Mouse (Mus musculus): ENCODE results near the gene Pdgfc.

Pdgfc gene

DNA sequence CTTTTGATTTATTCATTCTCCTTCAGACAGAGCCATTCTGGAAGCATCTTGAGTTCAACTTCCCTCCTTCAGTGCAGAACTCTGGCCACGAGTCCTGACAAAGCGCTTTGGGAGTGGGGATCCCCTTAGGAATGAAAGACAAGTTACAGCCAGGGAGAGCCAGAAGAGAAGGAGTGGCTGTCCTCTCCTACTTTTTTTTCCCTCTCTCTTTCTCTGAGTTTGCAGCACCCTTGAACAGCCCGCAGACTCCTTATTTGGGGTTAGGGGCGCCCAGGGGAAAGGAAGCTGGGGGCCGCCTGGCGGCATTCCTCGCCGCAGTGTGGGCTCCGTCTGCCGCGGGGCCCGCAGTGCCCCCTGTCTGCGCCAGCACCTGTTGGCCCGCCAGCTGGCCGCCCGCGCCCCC lies at the start of gene Pdgfc:
Pdgfc (plus strand) TSS at position 266 of the 403 bp plus-strand sequence.
- DNase-seq (ENCODE audit: low spot score) = no peak

DNA sequence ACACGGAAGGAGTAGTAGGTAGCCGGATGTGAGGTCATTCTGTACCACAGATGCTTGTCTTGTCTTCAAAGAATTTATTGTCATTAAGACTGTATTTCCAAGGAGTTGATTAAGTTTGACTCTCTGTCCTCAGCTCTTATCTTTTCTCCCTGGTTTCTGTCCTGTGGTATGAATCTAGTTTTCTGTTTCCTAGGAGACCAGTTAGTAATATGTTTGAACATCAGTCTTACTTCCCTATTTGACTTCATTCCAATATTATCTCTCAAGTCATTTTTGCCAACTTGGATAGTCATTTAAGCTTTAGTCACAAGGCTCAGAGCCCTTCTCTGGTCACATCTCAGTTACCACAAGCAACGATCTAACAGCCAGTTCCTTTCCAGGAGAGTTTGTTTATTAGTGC lies 27.0 kb upstream of the Pdgfc start:
- DNase-seq (ENCODE audit: low spot score) = no peak

DNA sequence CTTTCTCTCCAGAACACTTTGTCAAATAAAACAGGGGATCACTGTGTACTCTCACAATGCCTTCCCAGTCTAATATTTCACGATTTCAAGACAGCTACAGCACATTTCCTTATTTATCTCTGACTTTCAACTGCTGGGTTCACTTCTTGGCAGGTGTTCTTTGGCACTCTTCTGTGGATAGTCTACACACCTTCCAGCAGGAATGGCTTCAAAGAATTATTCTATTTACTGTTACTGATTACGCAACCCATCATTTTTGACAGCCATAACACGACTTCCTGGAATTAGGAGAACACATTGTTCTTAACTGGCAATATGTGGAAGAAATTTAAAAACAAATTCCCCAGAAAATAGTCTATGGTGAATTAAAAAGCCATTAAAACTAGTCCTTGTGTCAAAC lies 26.3 kb upstream of the Pdgfc start:
- no peak for DNase-seq (ENCODE audit: low spot score)

DNA sequence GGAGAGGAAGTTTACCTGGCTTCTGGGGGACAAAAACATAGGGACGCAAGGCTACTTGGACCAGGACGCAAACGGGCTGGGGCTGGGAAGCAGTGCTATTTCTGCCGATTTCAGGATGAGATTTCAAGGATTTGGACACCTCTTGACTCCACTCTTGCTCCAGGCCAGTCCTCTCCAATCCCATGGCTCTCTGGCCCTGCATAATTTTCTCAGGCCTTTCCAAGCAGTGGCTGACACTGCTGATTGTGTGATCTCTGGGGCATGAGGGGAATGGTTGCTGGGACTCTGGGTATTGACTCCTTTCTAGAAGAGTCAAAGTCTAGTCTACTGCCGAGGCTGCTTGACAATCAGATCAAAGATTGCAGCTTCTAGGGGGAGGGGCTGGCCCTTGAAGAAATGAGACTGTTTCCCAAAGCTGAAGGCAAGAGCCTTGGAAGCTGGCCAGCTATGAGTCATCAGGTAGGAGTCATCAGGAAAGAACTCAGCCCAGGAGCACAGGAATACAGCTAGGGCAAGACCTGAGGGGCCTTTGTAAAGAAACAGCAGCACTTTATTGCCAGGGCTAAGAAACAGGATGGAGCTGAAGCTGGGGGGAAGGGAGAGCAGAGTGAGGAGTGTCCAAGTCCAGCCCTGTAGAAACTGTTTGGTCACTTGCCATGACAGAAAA lies 18.7 kb upstream of the Pdgfc start:
- peak; percentile 73 for DNase-seq (ENCODE audit: low spot score)

DNA sequence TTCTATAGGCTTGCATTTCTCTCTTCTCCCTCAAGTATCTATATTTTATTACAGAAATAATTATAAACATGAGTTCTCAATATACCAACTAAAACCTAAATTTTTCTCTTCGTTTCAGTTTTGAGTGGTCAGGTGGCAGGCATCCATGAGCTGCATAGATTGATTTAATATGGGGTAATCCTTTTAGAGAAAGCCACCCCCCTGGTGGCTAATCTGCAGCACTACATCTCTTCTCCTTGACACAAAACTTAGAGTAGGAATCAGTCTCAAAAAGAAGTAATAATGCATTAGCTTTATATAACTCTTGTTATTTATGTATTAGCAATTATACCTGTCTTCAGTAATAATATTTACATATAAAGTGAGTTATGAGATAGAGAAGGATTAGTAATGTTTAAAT lies 16.2 kb upstream of the Pdgfc start:
- DNase-seq (ENCODE audit: low spot score) = no peak

DNA sequence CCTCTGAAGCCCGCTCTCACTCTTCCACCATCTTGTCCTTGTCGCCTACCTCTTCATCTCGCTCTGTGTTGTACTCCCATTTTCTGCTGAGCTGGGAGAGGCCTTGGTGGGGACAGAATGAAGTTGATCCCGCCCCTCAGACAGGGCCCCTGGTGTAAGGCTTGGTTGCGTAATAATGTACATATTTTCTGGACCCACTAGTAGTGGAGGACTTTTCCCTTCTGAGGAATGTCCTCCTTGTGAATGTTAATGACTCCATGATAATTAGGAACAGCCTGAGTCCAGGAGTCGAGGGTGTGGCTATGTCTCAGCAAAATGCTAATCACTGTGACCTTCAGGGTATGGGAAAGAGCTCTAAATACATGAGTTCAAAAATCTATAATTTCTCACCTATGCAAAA lies 14.4 kb upstream of the Pdgfc start:
- no peak for DNase-seq (ENCODE audit: low spot score)

DNA sequence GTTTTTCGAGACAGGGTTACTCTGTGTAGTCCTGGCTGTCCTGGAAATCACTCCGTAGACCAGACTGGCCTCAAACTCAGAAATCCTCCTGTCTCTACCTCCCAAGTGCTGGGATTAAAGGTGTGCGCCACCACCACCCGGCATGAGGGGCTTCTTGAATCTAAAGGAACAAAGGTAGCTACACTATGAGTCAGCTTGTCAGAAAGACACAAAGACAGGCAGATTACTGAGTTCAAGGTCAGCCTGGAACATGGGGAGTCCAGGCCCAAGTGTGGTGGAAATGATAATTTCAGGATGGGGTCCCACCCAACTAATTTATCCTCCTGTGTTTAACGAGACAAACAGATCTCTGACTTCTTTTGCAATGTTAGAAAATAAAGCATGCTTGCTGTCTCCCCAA lies 13.9 kb upstream of the Pdgfc start:
- no peak for DNase-seq (ENCODE audit: low spot score)

DNA sequence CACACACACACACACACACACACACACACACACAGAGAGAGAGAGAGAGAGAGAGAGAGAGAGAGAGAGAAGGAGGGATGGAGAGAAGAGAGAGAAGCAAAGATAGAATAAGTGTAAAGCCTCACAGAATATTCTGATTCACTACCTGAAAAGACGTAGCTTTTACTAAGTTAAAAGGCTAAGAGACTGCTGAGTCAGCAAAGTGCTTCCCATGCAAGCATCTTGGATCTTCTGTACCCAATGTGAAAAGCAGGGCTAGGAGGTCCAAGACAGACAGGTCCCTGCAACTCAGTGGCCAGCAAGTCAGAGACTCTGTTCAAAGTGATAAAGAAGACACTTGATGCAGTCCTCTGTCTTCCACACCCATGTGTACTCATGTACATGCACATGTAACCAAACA lies 13.4 kb upstream of the Pdgfc start:
- DNase-seq (ENCODE audit: low spot score) = no peak

DNA sequence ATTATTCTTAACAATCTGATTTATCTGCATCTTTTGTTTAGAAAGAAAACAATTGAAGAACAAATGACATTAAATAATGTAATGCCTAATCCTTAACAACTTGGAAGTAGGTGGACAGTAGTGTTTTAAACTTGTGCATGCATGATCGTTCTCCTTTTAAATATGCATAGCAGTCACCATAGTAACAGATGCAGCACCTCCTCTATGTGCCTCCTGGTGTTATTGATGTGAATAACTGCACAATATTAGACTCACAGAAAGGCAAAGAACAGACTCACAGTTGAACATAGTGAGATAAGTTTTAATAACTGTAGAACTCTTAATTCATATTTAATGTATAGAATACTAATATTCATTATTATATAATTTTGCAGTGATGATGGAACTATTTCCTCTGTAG lies 12.6 kb upstream of the Pdgfc start:
- no peak for DNase-seq (ENCODE audit: low spot score)

DNA sequence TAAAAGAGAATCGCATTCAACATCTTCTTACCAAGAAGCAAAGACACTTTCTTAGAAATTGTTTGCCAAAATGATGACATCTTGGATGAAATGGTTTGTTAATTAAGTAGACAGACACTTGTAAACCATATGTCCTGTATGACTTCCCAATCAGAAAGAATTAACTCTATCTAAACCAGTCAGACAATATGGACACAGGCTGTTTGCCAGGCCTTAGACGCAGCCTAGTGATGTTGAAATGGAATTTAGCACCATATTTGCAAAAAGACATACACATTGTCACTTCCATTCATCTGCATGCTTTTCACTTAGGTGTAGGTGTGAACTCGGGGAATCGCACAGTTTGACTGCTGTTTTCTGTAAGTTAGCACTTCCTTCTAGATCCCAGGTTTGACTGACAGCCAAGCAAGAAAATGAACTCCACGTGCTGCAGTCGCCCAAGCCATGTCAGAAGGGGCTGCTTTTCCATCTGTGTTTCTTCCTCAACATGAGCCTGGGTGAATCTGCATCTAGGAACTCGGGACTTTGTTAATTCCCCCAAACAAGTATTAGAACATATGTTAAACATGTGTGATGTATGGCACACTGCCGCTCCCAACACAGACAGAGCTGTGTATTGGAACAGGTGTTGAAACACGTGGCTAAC lies 10.5 kb upstream of the Pdgfc start:
- DNase-seq (ENCODE audit: low spot score) = no peak

DNA sequence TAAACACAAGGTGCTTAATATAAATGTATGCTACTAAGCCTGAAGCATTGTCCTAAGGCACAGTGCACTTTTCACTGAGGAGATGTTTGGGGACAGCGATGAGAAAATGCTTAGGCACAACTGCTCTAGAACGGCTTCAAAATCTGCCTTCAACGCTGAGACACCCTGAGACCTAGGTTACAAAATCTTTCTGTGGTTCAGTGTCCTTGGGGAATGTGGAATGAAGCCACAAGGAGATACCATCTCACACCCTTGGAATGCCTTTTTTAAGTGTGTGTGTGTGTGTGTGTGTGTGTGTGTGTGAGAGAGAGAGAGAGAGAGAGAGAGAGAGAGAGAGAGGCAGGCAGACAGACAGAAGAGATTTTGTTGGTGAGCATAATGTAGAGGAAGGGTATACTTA lies 7.9 kb upstream of the Pdgfc start:
- DNase-seq (ENCODE audit: low spot score) = no peak

DNA sequence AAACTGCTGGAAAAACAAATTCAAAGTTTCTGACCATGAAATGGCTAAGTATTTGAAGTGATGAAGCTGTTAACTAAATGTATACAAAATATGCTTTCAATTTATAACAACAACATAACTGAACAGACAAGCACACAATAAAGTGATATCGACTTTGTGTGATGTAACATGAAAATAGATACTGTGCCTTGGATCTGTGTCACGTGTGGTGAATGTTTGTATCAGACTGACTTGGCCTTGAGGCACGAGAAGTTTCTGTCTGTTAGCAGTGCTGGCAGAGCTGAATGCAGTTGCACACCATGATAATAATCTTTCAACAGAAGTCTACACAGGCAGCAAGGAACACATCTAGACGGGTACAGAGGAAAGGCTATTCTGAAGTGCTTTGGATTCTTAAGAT lies 6.9 kb upstream of the Pdgfc start:
- DNase-seq (ENCODE audit: low spot score) = no peak

DNA sequence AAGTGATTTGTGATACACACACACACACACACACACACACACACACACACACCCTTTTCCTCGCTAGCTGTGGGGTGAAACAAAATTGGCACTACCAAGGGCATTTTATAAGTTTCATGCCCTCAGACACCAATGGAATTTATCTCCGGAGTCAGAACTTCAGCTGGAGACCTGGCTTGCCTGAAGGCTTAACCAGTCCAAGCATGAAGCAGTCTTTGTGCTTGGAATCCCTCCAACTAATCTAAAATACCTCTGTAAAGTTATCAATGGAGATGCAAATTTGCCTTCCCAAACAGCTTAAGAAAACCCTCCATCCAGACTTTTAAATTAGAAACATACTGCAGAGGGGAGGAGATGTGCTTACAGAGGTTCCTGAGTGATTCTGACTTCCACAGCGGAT lies 6.3 kb upstream of the Pdgfc start:
- no peak for DNase-seq (ENCODE audit: low spot score)

DNA sequence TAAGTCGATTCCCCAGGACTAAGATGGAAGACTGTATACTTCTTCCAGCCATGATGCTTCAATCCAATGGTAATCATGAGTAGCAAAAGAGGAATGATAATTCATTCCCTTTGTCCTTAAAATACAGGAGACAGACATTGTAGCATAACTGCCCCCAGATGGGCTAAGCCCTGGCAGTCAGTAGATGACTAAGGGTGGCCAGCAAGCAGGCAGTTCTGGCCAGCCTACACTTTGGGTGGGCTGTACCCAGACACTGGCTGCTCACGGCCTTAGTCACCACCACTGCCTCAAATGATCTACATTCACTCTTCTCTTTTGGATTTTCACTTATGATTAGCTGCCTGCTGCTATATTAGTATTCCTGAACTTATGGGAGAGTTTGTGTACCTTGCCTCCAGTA lies 5.9 kb upstream of the Pdgfc start:
- DNase-seq (ENCODE audit: low spot score) = no peak

DNA sequence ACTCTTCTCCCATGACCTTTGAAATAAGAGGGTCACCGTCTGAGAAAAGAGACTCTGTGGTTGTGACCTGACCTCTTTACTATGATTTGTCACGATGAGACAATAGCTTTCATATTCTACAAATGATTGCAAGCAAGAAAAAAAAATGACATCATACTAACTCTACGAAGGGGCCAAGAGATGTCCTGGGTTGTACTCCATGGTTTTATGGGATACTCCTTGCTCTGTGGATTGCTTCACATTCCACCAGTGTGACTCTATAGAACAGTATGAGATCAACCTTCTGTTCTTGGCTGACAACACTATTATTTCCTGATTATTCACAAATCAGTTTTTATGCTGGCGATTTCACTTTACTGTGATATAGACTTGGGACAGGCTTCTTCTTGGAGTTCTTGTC lies 4.2 kb upstream of the Pdgfc start:
- DNase-seq (ENCODE audit: low spot score) = no peak

DNA sequence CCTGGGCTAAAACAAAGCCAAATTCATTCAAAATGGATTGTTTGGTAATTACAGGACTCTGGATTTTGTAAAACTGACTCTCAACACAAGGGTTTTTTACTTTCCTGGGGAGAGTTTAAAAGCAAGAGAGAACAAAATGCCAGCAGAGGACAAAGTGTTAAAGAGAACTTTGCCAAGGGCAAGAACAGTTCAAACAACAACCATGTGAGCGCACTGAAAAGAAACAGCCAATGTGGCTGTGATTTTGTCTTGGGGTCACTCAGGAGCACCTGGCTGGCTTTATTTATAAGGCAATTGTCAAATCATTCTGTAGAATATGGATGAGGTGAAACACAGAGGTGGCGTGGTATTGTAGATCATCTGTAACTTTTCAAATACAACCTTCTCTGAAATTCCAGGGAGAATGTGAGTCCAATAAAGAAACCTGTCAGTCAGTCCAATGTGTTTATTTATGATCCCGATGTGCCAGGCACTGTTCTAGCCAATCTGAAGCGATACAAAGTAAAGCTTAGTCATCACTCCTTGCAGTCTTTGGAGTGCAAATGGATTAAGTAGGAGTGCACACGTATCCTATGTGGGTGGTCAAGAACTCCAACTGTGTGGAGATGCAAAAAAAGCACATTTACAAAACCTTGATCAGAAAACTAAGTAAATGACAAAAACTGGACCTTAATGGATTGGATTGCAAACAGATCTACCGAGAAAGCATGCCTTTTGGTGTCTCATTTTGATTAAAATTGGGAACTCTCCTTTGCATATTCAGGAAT lies 1.7 kb upstream of the Pdgfc start:
- no peak for DNase-seq (ENCODE audit: low spot score)

DNA sequence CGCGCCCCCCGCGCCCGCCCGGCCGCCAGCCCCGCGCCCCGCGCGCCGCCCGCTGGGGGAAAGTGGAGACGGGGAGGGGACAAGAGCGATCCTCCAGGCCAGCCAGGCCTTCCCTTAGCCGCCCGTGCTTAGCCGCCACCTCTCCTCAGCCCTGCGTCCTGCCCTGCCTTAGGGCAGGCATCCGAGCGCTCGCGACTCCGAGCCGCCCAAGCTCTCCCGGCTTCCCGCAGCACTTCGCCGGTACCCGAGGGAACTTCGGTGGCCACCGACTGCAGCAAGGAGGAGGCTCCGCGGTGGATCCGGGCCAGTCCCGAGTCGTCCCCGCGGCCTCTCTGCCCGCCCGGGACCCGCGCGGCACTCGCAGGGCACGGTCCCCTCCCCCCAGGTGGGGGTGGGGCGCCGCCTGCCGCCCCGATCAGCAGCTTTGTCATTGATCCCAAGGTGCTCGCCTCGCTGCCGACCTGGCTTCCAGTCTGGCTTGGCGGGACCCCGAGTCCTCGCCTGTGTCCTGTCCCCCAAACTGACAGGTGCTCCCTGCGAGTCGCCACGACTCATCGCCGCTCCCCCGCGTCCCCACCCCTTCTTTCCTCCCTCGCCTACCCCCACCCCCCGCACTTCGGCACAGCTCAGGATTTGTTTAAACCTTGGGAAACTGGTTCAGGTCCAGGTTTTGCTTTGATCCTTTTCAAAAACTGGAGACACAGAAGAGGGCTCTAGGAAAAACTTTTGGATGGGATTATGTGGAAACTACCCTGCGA lies 517 bp downstream of the Pdgfc start:
- peak; percentile 66 for DNase-seq (ENCODE audit: low spot score)

DNA sequence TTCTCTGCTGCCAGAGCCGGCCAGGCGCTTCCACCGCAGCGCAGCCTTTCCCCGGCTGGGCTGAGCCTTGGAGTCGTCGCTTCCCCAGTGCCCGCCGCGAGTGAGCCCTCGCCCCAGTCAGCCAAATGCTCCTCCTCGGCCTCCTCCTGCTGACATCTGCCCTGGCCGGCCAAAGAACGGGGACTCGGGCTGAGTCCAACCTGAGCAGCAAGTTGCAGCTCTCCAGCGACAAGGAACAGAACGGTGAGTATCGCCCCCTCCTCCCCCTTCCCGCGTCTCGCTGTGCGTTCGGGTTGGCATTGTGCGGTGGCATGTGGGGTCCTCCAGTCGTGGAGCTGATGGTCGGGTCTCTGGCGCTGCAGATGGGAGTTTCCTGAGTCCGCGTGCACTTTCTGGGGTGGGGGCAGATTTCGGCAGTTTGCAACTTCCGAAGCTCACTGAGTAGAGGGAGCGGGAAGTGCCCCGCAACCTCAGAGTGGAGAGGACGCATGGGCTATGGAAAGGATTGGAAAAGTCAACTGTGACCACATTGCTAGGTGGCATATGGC lies 1.2 kb downstream of the Pdgfc start:
- peak; percentile 23 for DNase-seq (ENCODE audit: low spot score)

DNA sequence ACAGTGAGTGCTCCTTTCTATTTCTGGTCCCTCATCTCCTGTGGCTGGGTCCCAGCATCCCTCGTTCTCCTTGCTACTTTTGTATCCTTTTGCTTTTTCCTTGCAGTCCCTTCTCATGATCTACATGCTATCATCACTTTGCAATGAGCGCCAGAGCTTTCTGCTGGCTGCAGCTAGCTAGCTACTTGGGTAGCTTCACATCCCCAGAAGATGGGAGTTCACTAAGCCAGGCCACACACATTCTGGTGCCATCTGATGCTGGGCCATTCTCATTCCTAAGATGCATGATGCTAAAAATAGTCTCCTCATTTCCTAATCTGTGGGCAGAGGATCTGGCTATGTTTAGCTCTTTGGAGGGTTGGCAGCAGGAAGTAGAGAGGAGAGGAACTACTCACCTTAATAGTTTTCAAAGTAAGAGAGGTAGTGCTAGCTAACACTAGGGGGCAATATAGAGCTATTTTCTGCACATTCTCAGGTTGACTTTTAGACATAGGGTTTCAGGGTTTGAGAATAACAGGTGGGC lies 3.0 kb downstream of the Pdgfc start:
- peak; percentile 11 for DNase-seq (ENCODE audit: low spot score)

DNA sequence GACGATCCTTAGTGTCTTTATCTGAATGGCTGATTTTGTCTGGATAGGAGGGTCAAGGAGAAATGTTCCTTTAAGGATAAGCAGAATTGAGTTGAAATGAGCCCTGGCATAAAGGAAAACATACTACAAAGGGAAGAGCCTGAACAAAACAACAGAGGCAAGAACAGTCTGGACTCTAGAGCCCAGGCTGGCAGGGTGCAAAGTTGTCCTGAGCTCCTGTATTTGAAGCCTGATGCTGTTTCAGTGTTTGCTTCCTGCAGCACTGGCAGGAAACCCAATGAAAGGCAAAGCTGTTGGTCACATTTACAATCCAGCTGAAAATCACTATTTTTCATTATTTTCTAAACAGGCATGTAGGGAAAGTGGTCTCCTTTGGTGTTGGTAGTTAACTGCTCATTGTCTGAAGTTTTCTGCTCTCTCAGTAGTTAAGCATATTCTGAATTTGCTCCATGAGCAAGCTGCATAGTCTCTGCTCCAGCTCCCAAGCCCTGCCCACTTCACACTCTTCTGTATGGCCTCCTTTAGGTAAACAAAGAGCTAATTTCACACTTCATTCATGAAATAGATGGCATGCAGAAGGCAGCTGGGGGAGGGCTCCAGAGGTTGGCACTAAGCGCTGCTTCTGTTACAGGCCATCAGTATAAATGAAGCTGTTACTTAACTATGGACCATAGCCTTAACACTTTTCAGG lies 8.6 kb downstream of the Pdgfc start:
- DNase-seq (ENCODE audit: low spot score) = no peak

DNA sequence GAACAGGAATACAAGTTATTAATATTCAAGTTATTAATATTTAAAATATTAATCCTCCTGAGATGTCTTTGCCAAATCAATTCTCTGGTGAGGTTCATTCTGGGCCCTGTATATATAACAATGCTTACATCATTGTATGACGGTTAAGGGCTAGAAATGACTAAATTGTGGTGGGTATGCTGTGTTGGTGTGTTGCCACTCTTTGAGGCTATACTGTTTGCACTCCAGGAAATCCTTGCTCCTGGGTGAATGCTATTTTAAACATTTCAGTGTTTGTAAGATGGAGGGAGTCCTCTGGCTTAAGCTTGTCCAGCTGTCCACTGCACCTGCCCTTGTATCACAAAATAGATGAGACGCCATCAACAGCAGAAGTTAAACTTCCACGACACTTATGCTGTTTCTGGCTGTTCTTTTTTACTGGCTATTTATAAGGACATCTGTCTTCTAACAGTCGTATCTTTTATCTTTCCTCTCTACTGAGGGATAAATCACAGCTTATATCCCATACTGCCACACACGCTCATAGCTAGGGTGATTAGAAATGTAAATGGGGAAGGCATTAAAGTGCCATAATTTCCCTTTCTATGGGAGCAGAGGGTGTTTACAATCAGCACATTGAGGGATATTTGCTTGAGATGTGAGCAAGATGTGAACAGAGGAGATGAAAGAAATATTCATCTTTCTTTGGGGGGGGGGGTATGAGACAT lies 9.3 kb downstream of the Pdgfc start:
- DNase-seq (ENCODE audit: low spot score) = no peak
